Mouse (Mus musculus): ENCODE data around the gene Ropn1l.

Ropn1l gene

GRCm38 (mm10) chr15:31412933-31413332 lies 40.6 kb downstream of the Ropn1l start:
- intact Hi-C loops (cut with DNase I): no loop called here

DNA sequence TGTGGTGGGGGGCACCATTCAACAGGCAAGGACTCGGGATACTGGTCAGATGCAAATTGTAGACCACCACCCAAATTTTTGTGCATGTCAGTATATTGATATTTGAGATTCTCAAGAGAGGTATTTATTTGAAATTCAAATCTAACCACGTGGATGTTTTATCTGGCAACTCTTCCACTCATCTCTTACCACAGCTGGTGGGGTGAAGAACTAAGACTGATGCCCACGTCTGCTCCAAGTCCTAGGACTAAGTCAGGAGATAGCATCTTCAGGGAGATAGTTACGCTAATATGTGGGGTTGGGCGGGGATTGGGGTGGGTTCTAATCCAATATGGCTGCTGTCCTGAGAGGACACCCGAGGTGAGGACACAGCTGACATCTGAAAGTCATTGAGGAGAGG lies 41.1 kb downstream of the Ropn1l start:
- intact Hi-C loops (cut with DNase I): no loop called here

DNA sequence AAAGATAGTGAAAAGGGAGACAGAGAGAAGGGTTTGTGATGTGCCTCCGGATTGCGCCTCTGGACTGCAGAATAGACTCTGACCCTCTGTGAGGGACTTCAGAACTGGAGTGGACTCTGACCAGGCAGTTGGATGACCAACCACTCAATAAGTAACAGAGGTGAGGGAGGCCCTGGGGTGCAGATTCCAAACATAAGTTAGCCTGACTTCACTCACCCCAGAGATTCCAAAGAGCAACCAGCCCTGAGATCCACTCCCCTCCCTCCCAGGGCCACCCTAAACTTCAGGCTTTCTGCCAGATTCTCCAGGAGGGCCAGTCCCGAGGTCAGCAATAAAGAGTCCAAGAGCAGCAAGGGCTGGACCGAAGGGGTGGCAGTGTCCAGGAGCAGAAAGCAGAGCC lies 46.0 kb downstream of the Ropn1l start:
- intact Hi-C loops (cut with DNase I): no loop called here

GRCm38 (mm10) chr15:31406881-31407280 lies 46.7 kb downstream of the Ropn1l start:
- intact Hi-C loops (cut with DNase I): no loop called here

DNA sequence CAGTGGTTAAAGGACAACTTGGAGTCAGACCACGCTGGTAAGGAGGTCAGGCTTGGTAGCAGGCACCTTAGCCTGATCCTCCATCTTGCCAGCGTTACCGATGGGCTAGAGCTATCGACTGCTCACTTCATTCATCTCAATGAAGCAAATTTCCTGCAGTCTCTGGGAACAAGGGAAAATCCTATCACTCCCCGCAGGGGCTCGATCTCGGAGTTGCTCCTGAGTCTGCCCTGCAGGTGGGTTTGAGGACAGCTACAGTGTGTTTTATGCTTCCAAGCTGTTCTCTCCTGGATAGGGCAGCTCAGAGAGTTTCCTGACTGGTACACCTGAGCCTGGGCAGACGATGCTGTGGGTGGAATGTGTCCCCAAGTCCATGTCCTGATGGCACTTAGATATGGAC lies 49.2 kb downstream of the Ropn1l start:
- intact Hi-C loops (cut with DNase I): no loop called here

DNA sequence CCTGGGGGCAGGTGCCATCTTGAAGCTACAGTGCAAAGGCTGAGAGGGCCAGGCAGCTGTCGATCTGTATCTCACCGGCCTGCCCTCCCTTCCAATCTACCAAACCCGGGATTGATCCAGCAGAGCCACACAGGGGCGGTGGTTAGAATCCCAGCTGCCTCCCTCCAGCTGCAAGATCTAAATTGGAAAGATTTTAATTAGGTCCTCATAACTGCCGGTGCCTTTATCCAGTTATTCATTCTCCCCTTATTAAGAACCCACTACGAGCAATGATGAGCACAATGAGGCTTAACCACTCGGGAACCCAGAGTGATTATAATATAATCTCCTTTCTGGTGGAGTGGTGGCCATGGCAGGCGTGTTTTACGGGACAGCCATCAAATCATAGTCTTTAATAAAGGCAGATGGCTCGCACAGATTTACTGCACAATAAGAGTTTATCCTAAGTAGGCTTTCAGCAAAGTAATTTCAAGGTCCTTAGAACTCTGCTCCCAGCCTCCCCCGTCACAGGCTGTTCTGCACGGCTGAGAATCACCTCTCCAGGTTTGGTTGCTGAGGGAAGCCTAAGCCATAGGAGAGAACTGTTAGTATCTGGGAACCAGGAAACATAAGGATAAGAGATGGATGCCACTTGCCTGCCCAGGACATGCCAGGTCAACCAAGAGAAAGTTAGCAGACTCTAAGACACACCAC lies 51.2 kb downstream of the Ropn1l start:
- intact Hi-C loops (cut with DNase I): no loop called here

DNA sequence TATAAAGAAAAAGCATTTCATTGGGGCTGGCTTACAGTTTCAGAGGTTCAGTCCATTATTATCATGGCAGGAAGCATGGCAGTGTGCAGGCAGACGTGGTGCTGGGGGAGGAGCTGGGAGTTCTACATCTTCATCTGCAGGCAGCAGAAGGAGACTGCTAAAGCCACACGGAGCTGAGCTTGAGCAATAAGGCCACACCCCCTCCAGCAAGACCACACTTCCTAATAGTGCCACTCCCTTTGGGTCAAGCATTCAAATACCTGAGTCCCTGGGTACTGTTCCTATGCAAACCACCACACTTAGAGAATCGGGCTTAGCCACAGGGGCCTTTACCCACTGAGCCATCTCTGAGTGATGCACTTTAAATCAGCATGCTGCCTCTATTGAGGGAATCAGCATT lies 52.6 kb downstream of the Ropn1l start:
- intact Hi-C loops (cut with DNase I): no loop called here

GRCm38 (mm10) chr15:31398769-31399168 lies 54.8 kb downstream of the Ropn1l start:
- intact Hi-C loops (cut with DNase I): no loop called here

- intact Hi-C loops (cut with DNase I): no loop called here
Observed at GRCm38 (mm10) chr15:31397379-31397778, 56.2 kb downstream of the Ropn1l start.

DNA sequence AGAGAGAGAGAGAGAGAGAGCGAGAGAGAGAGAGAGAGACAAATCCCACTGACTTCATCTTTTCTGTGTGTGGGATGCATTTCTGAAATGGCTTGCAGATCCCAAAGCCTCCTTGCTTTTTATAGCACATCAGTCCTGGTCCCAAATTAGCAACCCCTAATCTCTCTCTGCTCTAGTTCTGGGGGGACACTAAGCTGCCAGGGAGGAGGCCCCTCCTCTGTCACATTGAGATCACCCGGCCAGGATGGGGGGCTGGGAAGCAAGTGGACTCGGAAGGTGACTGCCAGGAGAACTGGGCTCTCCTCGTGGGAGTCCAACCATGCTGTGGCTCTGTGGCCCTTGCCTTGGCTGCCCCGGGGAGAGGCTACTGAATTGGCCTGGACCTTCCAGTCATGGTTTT lies 56.8 kb downstream of the Ropn1l start:
- intact Hi-C loops (cut with DNase I): no loop called here

GRCm38 (mm10) chr15:31395986-31396385 lies 57.6 kb downstream of the Ropn1l start:
- intact Hi-C loops (cut with DNase I): no loop called here

- intact Hi-C loops (cut with DNase I): no loop called here
Observed at GRCm38 (mm10) chr15:31393402-31393801, 60.1 kb downstream of the Ropn1l start.

- intact Hi-C loops (cut with DNase I): no loop called here
Observed at GRCm38 (mm10) chr15:31392705-31393104, 60.8 kb downstream of the Ropn1l start.

DNA sequence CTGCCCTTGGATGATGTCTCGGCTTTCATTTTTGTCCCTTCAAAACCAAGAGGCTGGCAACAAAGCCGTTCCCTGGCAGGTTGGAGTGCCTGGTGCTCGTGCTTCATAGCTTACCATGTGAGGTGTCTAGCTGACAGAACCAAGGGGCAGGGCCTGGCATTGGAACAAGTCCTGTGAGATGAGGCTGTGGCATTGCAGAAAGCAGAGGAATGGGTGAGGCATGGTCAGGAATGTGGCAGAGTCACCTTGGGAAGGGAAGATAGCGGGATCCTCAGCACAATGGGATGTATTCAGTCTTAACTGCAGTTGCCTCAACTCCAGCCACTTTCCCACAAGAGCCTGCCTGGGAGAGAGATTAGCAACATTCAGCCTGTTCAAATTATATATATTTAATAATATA lies 61.4 kb downstream of the Ropn1l start:
- intact Hi-C loops (cut with DNase I): no loop called here
